Mouse (Mus musculus) forebrain, embryonic 10.5 days (tissue): Measurements from ENCODE around the gene Gpr173. TPM values are rescaled to one million over a fixed set of nuclear protein-coding genes. Genes with fewer than 3 reads are reported as not detected.
"Not testable (repeated sequence)": the region's sequence is repeated elsewhere in the genome, so short reads cannot be mapped to it uniquely, and the experiment has no call there.

ENCODE experiments used
- DNase-seq: peaks from one replicate; pipeline ENCODE4 v3.0.0-alpha.2; 2017; ENCODE audit warnings: low spot score; ENCODE audit errors: extremely low spot score
- H3K27ac ChIP-seq: fragments of 300-500 bp; sonication (generic); 2 replicates; pipeline ENCODE4 v1.5.1; 2016; ENCODE audit warnings: mild to moderate bottlenecking
- H3K27me3 ChIP-seq: fragments of 300-500 bp; sonication (generic); 2 replicates; pipeline ENCODE4 v1.6.1; 2016; ENCODE audit warnings: mild to moderate bottlenecking; ENCODE audit not compliant: poor library complexity, severe bottlenecking
- H3K36me3 ChIP-seq: fragments of 300-500 bp; sonication (generic); replicated peaks from 2 replicates; pipeline ENCODE4 v1.6.1; 2016; ENCODE audit warnings: mild to moderate bottlenecking, moderate library complexity
- H3K4me1 ChIP-seq: fragments of 300-500 bp; sonication (generic); 2 replicates; pipeline ENCODE4 v1.6.1; 2016
- H3K4me3 ChIP-seq: fragments of 300-500 bp; sonication (generic); 2 replicates; pipeline ENCODE4 v1.5.1; 2016; ENCODE audit warnings: mild to moderate bottlenecking, moderate library complexity
- H3K9me3 ChIP-seq: fragments of 300-500 bp; sonication (generic); 2 replicates; pipeline ENCODE4 v1.6.1; 2016; ENCODE audit warnings: mild to moderate bottlenecking, moderate library complexity
- WGBS: fragments of 180-500 bp; shearing (Covaris S2); methylation state at CpG from one replicate; pipeline ENCODE4 v1.1.7; 2016; 5-methylcytosine and 5-hydroxymethylcytosine counted together
- polyA plus RNA-seq: library from polyadenylated mRNA; unstranded; fragments of >200 nt; fragmentation: Nextera tagmentation; extraction: Ambion mirVana; gene quantifications from 2 replicates; pipeline ENCODE4 v1.2.1, GENCODE M21; 2016

Gpr173 gene
- polyA plus RNA-seq, 1 experiment from 2014 or later, result 4.6 TPM

DNA sequence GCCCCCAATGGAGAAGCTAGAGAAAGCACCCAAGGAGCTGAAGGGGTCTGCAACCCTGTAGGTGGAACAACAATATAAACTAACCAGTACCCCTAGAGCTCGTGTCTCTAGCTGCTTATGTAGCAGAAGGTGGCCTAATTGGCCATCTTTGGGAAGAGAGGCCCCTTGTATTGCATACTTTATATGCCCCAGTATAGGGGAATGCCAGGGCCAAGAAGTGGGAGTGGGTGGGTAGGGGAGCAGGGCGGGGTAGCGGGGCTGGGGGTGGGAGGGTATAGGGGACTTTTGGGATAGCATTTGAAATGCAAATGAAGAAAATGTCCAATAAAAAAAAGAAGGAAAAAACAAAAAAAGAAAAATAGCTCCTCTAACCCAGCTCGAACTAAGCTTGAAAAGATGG, 32.4 kb downstream of the Gpr173 start:
- whole genome bisulfite sequencing, result 44% methylated on average over 4 of the region's 4 CpGs

DNA sequence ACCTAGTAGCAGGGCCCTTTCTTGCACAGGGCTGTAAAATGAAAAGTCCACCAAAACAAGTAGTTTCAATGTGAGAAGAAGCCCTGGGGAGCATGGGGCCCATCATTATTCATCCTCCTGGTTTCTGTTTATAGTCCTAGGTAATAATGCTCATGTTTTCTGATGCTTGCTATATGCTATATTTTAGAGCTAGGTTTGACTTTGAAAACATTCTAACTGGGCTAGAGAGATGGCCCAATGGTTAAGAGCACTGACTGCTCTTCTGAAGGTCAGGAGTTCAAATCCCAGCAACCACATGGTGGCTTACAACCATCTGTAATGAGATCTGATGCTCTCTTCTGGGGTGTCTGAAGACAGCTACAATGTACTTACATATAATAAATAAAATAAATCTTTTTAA, 39.1 kb downstream of the Gpr173 start:
- H3K27ac ChIP-seq, H3K9me3 ChIP-seq, H3K4me3 ChIP-seq, H3K36me3 ChIP-seq, DNase-seq: not testable (repeated sequence)
- Histone ChIP-seq H3K4me1 (peaks cover 14% of the 10 kb centered on the region), H3K27me3 (peaks cover 92% of the 10 kb centered on the region)

More for the DNA sequence above, 32.4 kb downstream of the Gpr173 start:
- not testable (repeated sequence) for H3K9me3 ChIP-seq, DNase-seq
- H3K4me1 ChIP-seq, result peaks cover 16% of the 10 kb centered on the region
- peak overlapping the region; percentile 45 for H3K4me3 ChIP-seq
- H3K36me3 ChIP-seq, result peaks cover 34% of the 10 kb centered on the region
- peaks cover 91% of the 10 kb centered on the region for H3K27me3 ChIP-seq
- peak overlapping the region; percentile 92 for H3K27ac ChIP-seq

DNA sequence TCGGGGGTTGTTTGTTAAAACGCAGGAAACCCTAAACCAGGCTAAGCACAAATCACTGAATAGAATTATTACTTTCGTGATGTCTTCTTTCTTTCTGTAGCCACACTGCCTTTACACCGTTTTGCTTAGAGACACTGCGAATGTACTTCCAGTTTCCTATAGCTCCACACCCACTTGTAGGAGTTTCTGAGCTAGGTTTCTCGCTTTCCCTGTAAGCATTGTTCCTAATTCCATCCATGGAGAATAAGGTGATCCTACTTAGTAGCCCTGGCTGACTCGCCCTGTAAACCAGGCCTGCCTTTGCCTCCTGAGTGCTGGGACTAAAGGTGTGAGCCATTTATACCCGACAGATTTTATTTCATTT, 40.8 kb downstream of the Gpr173 start:
- no peak for DNase-seq
- peak overlapping the region; percentile 65 for H3K4me3 ChIP-seq
- H3K27ac ChIP-seq, result peak overlapping the region; percentile 54
- H3K9me3 ChIP-seq, result no peaks in the 10 kb centered on the region
- WGBS, result 24% methylated on average over 8 of the region's 8 CpGs
- H3K4me1 ChIP-seq, result peaks cover 14% of the 10 kb centered on the region
- peaks cover 97% of the 10 kb centered on the region for H3K27me3 ChIP-seq
- H3K36me3 ChIP-seq, result no peaks in the 10 kb centered on the region; the same call in 1 of the 2 replicates

DNA sequence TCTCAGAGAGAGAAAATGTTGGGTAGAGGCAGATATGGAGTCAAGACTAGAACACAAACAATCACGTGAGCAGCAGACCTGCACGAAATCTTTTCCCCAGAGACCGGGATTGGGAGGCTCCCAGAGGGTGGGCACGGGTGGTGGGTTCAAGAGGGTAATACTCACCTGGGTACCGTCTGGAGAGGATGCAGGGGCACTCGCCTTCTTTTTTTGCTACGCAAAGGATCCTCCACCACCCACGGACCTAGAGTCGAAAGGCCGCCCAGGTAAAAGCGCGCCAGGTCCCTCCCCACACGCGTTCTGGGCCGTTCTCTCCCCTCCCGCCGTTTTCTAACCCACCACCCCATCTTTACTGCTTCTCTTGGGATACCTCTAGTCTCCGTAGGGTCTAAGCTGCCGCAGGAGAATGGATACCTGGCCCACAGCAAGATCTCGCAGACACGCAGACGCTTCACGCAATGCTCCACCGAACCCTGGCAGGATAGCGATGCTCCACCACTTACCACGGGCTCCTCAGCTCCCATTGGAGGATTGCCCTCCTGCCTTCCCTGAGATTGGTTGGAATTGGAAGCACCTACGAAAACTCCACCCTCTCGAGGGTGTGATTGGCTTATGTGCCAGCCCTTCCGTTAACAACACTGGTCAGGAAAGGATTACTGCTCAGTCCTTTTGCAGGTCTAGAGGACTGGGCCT, 41.4 kb downstream of the Gpr173 start, which contains the start of gene Kantr:
Gene Kantr, minus strand, starts transcription at position 500 of the 693 bp plus-strand sequence.
- H3K4me1 ChIP-seq, result peaks cover 14% of the 10 kb centered on the region
- no peaks in the 10 kb centered on the region; the same call in 1 of the 2 replicates for H3K36me3 ChIP-seq
- peaks cover 97% of the 10 kb centered on the region for H3K27me3 ChIP-seq
- peak within 1 kb of the TSS; percentile 85 for H3K27ac ChIP-seq
- WGBS, result 13% methylated on average over 29 of the region's 29 CpGs
- H3K4me3 ChIP-seq, result peak within 1 kb of the TSS; percentile 65
- H3K9me3 ChIP-seq, result no peaks in the 10 kb centered on the region
- peak; percentile 65 for DNase-seq

DNA sequence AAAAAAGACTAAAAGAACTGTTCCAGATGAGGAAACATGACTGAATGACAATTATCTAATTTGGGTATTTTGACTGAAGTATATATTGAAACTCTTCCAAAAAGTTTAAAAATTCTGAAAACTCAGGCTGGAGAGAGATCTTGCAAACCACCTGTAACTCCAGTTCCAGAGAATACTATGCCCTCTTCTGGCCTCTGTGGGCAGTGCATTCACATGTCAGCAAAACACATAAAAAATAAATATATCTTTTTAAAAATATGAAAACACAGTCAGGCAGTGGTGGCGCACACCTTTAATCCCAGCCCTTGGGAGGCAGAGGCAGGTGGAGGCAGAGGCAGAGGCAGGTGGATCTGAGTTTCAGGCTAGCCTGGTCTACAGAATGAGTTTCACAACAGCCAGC, 44.9 kb downstream of the Gpr173 start:
- no peak for DNase-seq
- Histone ChIP-seq H3K27ac (no peak overlapping the region), H3K27me3 (peaks cover 100% of the 10 kb centered on the region), H3K4me1 (peaks cover 14% of the 10 kb centered on the region), H3K4me3 (no peak overlapping the region), H3K9me3 (no peaks in the 10 kb centered on the region), H3K36me3 (peaks cover 10% of the 10 kb centered on the region; the same call in 1 of the 2 replicates)
- 89% methylated on average over 1 of the region's 1 CpGs for WGBS

DNA sequence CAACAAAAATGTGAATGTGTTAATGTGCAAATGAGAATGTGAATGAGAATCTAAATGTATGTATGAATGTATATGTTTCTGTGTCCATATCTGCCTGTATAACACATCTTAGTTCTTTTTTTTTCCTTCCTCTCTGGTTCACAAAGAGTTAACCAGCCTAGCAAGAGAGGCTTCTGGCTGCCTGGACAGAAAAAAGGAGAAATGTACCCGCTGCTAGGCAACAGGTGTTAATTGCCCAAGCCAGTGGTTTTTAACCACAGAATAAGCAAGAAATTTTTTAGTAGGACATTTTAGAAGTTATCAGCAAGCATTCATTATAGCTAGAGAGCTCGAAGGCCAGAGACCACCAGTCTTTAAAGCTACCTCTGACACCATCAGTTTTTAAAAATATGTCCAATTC, 45.7 kb downstream of the Gpr173 start:
- Histone ChIP-seq H3K4me3 (no peak overlapping the region), H3K4me1 (peaks cover 12% of the 10 kb centered on the region), H3K9me3 (no peaks in the 10 kb centered on the region), H3K36me3 (peaks cover 10% of the 10 kb centered on the region; the same call in 1 of the 2 replicates), H3K27ac (no peak overlapping the region), H3K27me3 (peaks cover 100% of the 10 kb centered on the region)
- WGBS, result 58% methylated on average over 2 of the region's 2 CpGs
- no peak for DNase-seq

DNA sequence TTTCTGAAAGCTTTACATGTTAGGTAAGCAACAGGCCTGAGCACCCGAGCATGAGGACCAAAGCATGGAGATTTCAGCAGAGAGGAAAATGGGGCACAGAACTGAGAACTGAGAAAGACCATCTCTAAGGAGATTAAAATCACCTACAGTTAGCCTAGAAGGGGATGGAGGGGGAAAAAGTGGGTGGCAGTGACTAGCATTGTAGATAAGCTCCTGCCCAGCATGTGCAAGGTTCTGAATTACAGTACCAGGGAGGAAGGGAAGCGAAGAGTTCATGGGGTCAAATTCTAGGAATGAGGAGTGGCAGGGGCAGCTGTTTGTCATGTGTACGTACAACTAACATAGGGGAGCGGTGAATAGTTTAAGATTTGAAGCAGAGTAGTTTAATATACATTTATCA, 48.0 kb downstream of the Gpr173 start:
- no peak overlapping the region for H3K4me3 ChIP-seq

DNA sequence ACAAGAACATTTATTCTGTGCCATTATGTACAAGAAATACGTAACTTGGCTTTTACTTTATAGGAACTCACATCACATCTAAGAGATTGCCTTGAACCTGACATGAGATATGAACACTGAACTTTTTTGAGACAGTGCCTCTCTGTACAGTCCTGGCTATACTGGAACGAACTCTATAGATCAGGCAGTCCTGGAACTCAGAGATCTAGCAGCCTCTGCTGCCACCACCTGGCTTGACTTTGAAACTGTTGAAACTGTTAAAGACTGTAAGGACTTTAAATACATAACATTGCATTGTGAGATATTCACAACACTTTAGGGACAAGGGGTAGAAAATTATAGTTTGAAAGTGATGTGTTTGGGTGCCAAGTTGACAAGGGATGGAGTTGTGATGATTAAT, 60.6 kb downstream of the Gpr173 start:
- Histone ChIP-seq H3K4me3 (no peak overlapping the region), H3K27me3 (peaks cover 63% of the 10 kb centered on the region), H3K36me3 (peaks cover 2% of the 10 kb centered on the region; the same call in 1 of the 2 replicates), H3K9me3 (no peaks in the 10 kb centered on the region), H3K4me1 (no peaks in the 10 kb centered on the region), H3K27ac (no peak overlapping the region)
- WGBS, result 80% methylated on average over 2 of the region's 2 CpGs
- DNase-seq, result no peak

More for the DNA sequence above, 48.0 kb downstream of the Gpr173 start:
- WGBS, result 89% methylated on average over 4 of the region's 4 CpGs
- Histone ChIP-seq H3K27ac (no peak overlapping the region), H3K9me3 (no peaks in the 10 kb centered on the region), H3K27me3 (peaks cover 97% of the 10 kb centered on the region), H3K4me1 (no peaks in the 10 kb centered on the region), H3K36me3 (peaks cover 16% of the 10 kb centered on the region; the same call in 1 of the 2 replicates)
- no peak for DNase-seq

DNA sequence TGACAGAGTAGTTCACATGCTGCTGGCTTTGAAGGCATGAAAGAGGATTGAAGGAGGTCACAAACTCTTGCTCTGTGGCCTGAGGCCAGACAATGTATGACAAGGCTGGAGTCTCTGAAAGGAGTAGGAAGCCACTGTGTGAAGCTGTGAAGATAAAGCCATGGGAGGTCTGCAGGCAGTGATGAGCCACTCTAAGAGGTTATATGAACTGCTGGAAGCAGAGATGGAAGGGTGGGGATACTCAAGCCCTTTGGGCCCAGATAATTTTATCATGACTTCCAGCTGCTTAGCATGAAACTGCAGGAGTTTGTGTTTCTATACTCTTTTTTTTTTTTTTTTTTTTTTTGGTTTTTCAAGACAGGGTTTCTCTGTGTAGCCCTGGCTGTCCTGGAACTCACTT, 61.1 kb downstream of the Gpr173 start:
- Histone ChIP-seq H3K36me3 (peaks cover 2% of the 10 kb centered on the region; the same call in 1 of the 2 replicates), H3K9me3 (no peaks in the 10 kb centered on the region), H3K27me3 (peaks cover 65% of the 10 kb centered on the region), H3K4me1 (no peaks in the 10 kb centered on the region), H3K4me3 (no peak overlapping the region), H3K27ac (no peak overlapping the region)
- DNase-seq, result no peak

DNA sequence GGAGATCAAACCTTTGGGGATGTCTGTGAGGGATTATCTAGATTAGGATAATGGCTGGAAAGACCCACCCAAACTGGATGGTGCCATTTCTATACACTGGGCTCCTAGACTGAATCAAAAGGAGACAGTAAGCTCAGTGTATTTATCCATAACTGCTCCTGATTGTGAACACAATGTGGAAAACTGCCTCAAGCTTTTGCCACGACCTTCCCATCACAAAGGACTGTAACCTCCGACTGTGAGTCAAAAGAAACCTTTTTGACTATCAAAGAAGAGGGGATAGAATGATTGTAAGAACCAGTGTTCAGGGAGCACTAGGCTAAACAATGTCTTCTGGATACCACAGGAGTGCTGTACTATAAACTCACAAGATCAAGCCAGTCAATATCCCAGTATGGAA, 62.3 kb downstream of the Gpr173 start:
- Histone ChIP-seq H3K9me3 (no peaks in the 10 kb centered on the region), H3K27me3 (peaks cover 77% of the 10 kb centered on the region), H3K27ac (no peak overlapping the region), H3K4me3 (no peak overlapping the region), H3K4me1 (no peaks in the 10 kb centered on the region), H3K36me3 (peaks cover 2% of the 10 kb centered on the region; the same call in 1 of the 2 replicates)
- no peak for DNase-seq
- 75% methylated on average over 2 of the region's 2 CpGs for WGBS

Other genes starting within 250 kb of the Gpr173 start
- 1.3 and 1.4 TPM in 2 replicates for gene Iqsec2, start 224.4 kb downstream of the Gpr173 start, polyA plus RNA-seq
- 66.7 and 69.3 TPM in 2 replicates for gene Kdm5c, start 135.7 kb downstream of the Gpr173 start, polyA plus RNA-seq
- 14.2 and 16.0 TPM in 2 replicates for gene Kantr, start 41.2 kb downstream of the Gpr173 start, polyA plus RNA-seq
- gene Tspyl2, start 26.3 kb downstream of the Gpr173 start, polyA plus RNA-seq, result 29.8 and 31.7 TPM in 2 replicates
- not detected in 2 replicates for gene Cldn34a, start 194.6 kb upstream of the Gpr173 start, polyA plus RNA-seq